In genomic region chr14:118235973-118236885, GRCm38 (mm10) we compare ENCODE assay signal across 9 mouse cellular contexts. TPM values are rescaled to one million over a fixed set of nuclear protein-coding genes. Genes with fewer than 3 reads are reported as not detected.
DNase-seq lines count a peak whose midpoint lies in the region; ATAC-seq lines count a peak whose summit lies in the region.
"Had no signal": no experiment of that assay in that cellular context is flagged by ENCODE, and none has a peak within 500 bp of the region (broad histone marks: within the 10 kb centered on the region; RNA-seq: fewer than 3 reads in every experiment).

No protein-coding gene starts in this region.

- H3K4me2 ChIP-seq in embryonic facial prominence, embryonic 14.5 days (ENCODE audit: low read depth, low read length) = peak overlapping the region; percentile 92
- H3K4me2 ChIP-seq in hindbrain, embryonic 11.5 days (replicated peaks; ENCODE audit: low read depth, low read length) = peak overlapping the region; percentile 87
- peak overlapping the region; percentile 80 for H3K4me2 ChIP-seq in neural tube, embryonic 13.5 days

- peaks cover 89% of the 10 kb centered on the region for H3K27me3 ChIP-seq in embryonic facial prominence, embryonic 14.5 days (replicated peaks; ENCODE audit: control insufficient read depth, insufficient read depth, low read length)
- H3K27me3 ChIP-seq in hindbrain, embryonic 11.5 days (ENCODE audit: control insufficient read depth, insufficient read depth, low read length) = peaks cover 24% of the 10 kb centered on the region
- peaks cover 87% of the 10 kb centered on the region for H3K27me3 ChIP-seq in neural tube, embryonic 13.5 days

- peak; percentile 70 for ATAC-seq in embryonic facial prominence, embryonic 14.5 days (ENCODE audit: low read depth)
- ATAC-seq in hindbrain, embryonic 11.5 days (ENCODE audit: low FRiP score) = peak; percentile 58
- peak; percentile 66 for ATAC-seq in neural tube, embryonic 13.5 days (ENCODE audit: low read depth)

- H3K4me1 ChIP-seq in embryonic facial prominence, embryonic 14.5 days (ENCODE audit: control insufficient read depth, insufficient read depth, low read length) = no peaks in the 10 kb centered on the region; the same call in 1 of the 2 replicates
- no peaks in the 10 kb centered on the region; the same call in 1 of the 2 replicates for H3K4me1 ChIP-seq in hindbrain, embryonic 11.5 days (replicated peaks; ENCODE audit: control insufficient read depth, insufficient read depth, low read length)
- H3K4me1 ChIP-seq in neural tube, embryonic 13.5 days (replicated peaks) = peaks cover 44% of the 10 kb centered on the region

- H3K27ac ChIP-seq in embryonic facial prominence, embryonic 14.5 days (replicated peaks; ENCODE audit: low read depth, low read length) = peak overlapping the region; percentile 63; the same call in 1 of the 2 replicates
- H3K27ac ChIP-seq in hindbrain, embryonic 11.5 days (ENCODE audit: low read depth, low read length) = peak overlapping the region; percentile 89
- peak overlapping the region; percentile 87 for H3K27ac ChIP-seq in neural tube, embryonic 13.5 days (replicated peaks)

- WGBS in embryonic facial prominence, embryonic 14.5 days = under 1% methylated on average over 55 of the region's 73 CpGs
- WGBS in hindbrain, embryonic 11.5 days = under 1% methylated on average over 71 of the region's 73 CpGs
- WGBS in neural tube, embryonic 13.5 days = under 1% methylated on average over 69 of the region's 73 CpGs

- DNase-seq in layer of hippocampus, postnatal 36 days = peak; percentile 28 to 37
- no peak for DNase-seq in layer of hippocampus, adult 8-10 months (ENCODE audit: low spot score in 2 of 2)
- DNase-seq in R1 (ENCODE audit: low read depth, low spot score) = peak; percentile 75
- DNase-seq in embryonic facial prominence, embryonic 14.5 days (ENCODE audit: low spot score) = no peak
- peak; percentile 85 for DNase-seq in hindbrain, embryonic 11.5 days (ENCODE audit: low spot score)
- peak; percentile 9 for DNase-seq in liver
- no peak for DNase-seq in Muller cell, postnatal 12 days (ENCODE audit: inconsistent ontology term)

- no peaks in the 10 kb centered on the region for H3K9me3 ChIP-seq in embryonic facial prominence, embryonic 14.5 days (ENCODE audit: control insufficient read depth, low read length)
- no peaks in the 10 kb centered on the region for H3K9me3 ChIP-seq in hindbrain, embryonic 11.5 days (ENCODE audit: control insufficient read depth, low read length)
- no peaks in the 10 kb centered on the region for H3K9me3 ChIP-seq in neural tube, embryonic 13.5 days

- peak overlapping the region; percentile 58 for H3K4me3 ChIP-seq in embryonic facial prominence, embryonic 14.5 days (ENCODE audit: low read depth, low read length)
- H3K4me3 ChIP-seq in hindbrain, embryonic 11.5 days (ENCODE audit: low read depth, low read length) = peak overlapping the region; percentile 74
- peak overlapping the region; percentile 56 for H3K4me3 ChIP-seq in neural tube, embryonic 13.5 days

- H3K36me3 ChIP-seq in embryonic facial prominence, embryonic 14.5 days (ENCODE audit: control insufficient read depth, insufficient read depth, low read length) = no peaks in the 10 kb centered on the region
- no peaks in the 10 kb centered on the region for H3K36me3 ChIP-seq in hindbrain, embryonic 11.5 days (ENCODE audit: control insufficient read depth, insufficient read depth, low read length)
- H3K36me3 ChIP-seq in neural tube, embryonic 13.5 days = no peaks in the 10 kb centered on the region

- peak overlapping the region; percentile 60 for H3K9ac ChIP-seq in embryonic facial prominence, embryonic 14.5 days (ENCODE audit: low read depth, low read length)
- peak overlapping the region; percentile 87 for H3K9ac ChIP-seq in hindbrain, embryonic 11.5 days (ENCODE audit: low read depth, low read length)
- peak overlapping the region; percentile 80 for H3K9ac ChIP-seq in neural tube, embryonic 13.5 days

RNA-seq across cellular contexts. Expression of gene Sox21, which starts 0.6 kb away (rescaled TPM):
- 10 to 100 TPM; 11.4 to 12.9 TPM for total RNA-seq in layer of hippocampus, postnatal 36 days (2021)
- total RNA-seq in layer of hippocampus, adult 8-10 months (2022) = 10 to 100 TPM in 2 of 4 experiments, 1 to 10 TPM in 2; 7.5 to 10.4 (median 9.3) TPM
- polyA plus RNA-seq in embryonic facial prominence, embryonic 14.5 days (2014; fragmentation: Nextera tagmentation; extraction: Ambion mirVana) = 2.2 and 2.7 TPM in 2 replicates
- 10.7 and 12.6 TPM in 2 replicates for polyA plus RNA-seq in hindbrain, embryonic 11.5 days (2014; fragmentation: Nextera tagmentation; extraction: Ambion mirVana)
- 5.6 and 6.0 TPM in 2 replicates for polyA plus RNA-seq in neural tube, embryonic 13.5 days (2015; fragmentation: Nextera tagmentation; extraction: Ambion mirVana)

RNA-seq across cellular contexts. Expression of gene Gm9376, which starts 30.5 kb away (rescaled TPM):
- not detected for total RNA-seq in layer of hippocampus, postnatal 36 days (2021)
- not detected for total RNA-seq in layer of hippocampus, adult 8-10 months (2022)
- not detected in 2 replicates for polyA plus RNA-seq in embryonic facial prominence, embryonic 14.5 days (2014; fragmentation: Nextera tagmentation; extraction: Ambion mirVana)
- polyA plus RNA-seq in hindbrain, embryonic 11.5 days (2014; fragmentation: Nextera tagmentation; extraction: Ambion mirVana) = not detected in 2 replicates
- not detected in 2 replicates for polyA plus RNA-seq in neural tube, embryonic 13.5 days (2015; fragmentation: Nextera tagmentation; extraction: Ambion mirVana)
- total RNA-seq: left cerebral cortex, adult 18-20 months had no signal

Comparison
In these comparisons a context has a peak if more than half of its experiments do, and no peak if none do; other contexts are left out.
1. DNase-seq: peak in layer of hippocampus, postnatal 36 days (2 of 2), R1 (single experiment), hindbrain, embryonic 11.5 days (single experiment) and liver (single experiment); none in layer of hippocampus, adult 8-10 months (0 of 2), embryonic facial prominence, embryonic 14.5 days (single experiment) and Muller cell, postnatal 12 days (single experiment).
2. Peak in every context shown above with its lines, with median percentiles within 50 percentile points of each other: ATAC-seq, H3K27ac ChIP-seq, H3K4me2 ChIP-seq, H3K4me3 ChIP-seq and H3K9ac ChIP-seq.